Mouse (Mus musculus): Measurements from ENCODE around the gene Proser3.

DNA sequence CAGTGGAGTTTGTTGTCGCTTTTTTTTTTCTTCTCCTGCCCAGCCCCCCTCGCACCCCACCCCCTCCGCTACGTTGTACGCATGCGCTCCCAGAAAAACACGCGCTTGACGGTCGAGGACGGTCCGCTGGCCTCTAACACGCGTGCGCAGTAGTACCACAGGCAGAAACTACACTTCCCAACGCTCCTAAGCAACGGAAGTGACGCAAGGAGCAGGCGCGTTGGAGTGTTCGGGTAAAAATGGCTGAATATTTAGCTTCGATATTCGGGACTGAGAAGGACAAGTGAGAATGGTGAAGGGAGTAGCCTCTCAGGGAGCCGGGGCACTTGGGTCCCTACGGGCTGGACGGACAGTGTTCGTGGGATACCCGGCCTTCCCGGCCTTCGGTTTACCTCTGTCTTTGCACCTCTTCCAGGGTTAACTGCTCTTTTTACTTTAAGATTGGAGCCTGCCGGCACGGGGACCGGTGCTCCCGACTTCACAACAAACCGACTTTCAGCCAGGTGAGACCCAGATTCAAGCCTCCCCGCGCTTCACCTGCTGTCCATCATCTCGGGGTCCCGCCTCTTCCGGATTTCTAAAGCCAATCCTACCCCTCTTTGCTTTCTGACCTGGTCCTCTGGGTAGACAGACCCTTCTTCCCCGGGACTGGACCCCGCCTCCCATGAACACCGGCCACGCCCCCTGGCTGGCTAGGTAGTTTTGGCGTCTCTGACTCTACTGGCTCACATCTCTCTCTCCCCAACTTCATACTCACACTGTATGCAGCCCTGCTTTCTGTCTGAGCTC, 11.2 kb upstream of the Proser3 start, which contains the start of the genes U2af1l4, Gm49396 and Psenen:
- TF ChIP-seq CTCF (IDR thresholded peaks at IDR 0.05; ENCODE audit: extremely low read depth, insufficient read depth, insufficient read length, insufficient replicate concordance) (no peak), POLR2A (IDR thresholded peaks at IDR 0.05; ENCODE audit: low read depth, low read length) (no peak; the same call in 1 of the 2 replicates)
